Mouse (Mus musculus) embryonic facial prominence, embryonic 11.5 days (tissue): ENCODE data around the gene Rassf4. TPM values are rescaled to one million over a fixed set of nuclear protein-coding genes. Genes with fewer than 3 reads are reported as not detected.
"Not testable (repeated sequence)": the region's sequence is repeated elsewhere in the genome, so short reads cannot be mapped to it uniquely, and the experiment has no call there.

Experiments used
- ATAC-seq: fragments of 200-750 bp; cut with Nextera tagmentation; replicated peaks from 2 replicates; pipeline ENCODE4 v1.8.0; 2017; ENCODE audit warnings: low read depth; ENCODE audit not compliant: insufficient number of reproducible peaks, low FRiP score, low TSS enrichment
- DNase-seq: peaks from one replicate; pipeline ENCODE4 v3.0.0-alpha.2; 2015; ENCODE audit warnings: low spot score
- H3K27ac ChIP-seq: fragments of 300-500 bp; sonication (generic); replicated peaks from 2 replicates; pipeline ENCODE4 v1.5.1; 2014; ENCODE audit warnings: mild to moderate bottlenecking, low read depth, low read length, control low read depth
- H3K27me3 ChIP-seq: fragments of 300-500 bp; sonication (generic); 2 replicates; pipeline ENCODE4 v1.6.1; 2014; ENCODE audit warnings: mild to moderate bottlenecking, low read length, moderate library complexity, mixed read lengths; ENCODE audit not compliant: control insufficient read depth, insufficient read depth
- H3K36me3 ChIP-seq: fragments of 300-500 bp; sonication (generic); replicated peaks from 2 replicates; pipeline ENCODE4 v1.6.1; 2014; ENCODE audit warnings: low read depth, mild to moderate bottlenecking, low read length, moderate library complexity, mixed read lengths; ENCODE audit not compliant: control insufficient read depth, insufficient read depth
- H3K4me1 ChIP-seq: fragments of 300-500 bp; sonication (generic); 2 replicates; pipeline ENCODE4 v1.6.1; 2014; ENCODE audit warnings: low read length, mixed read lengths; ENCODE audit not compliant: control insufficient read depth, insufficient read depth
- H3K4me2 ChIP-seq: fragments of 300-500 bp; sonication (generic); 2 replicates; pipeline ENCODE4 v1.6.1; 2014; ENCODE audit warnings: low read depth, mild to moderate bottlenecking, control low read depth, low read length, moderate library complexity
- H3K4me3 ChIP-seq: fragments of 300-500 bp; sonication (generic); 2 replicates; pipeline ENCODE4 v1.5.1; 2014; ENCODE audit warnings: low read depth, low read length, control low read depth
- H3K9ac ChIP-seq: fragments of 300-500 bp; sonication (generic); replicated peaks from 2 replicates; pipeline ENCODE4 v1.6.1; 2014; ENCODE audit warnings: mild to moderate bottlenecking, control low read depth, low read length
- H3K9me3 ChIP-seq: fragments of 300-500 bp; sonication (generic); replicated peaks from 2 replicates; pipeline ENCODE4 v1.6.1; 2016; ENCODE audit warnings: mild to moderate bottlenecking, low read length, inconsistent platforms, mixed read lengths; ENCODE audit not compliant: control insufficient read depth
- WGBS: fragments of 180-500 bp; shearing (Covaris S2); extraction: QIAGEN DNeasy Blood & Tissue Kit; methylation state at CpG from one replicate; pipeline ENCODE4 v1.1.7; 2014; 5-methylcytosine and 5-hydroxymethylcytosine counted together
- polyA plus RNA-seq: library from polyadenylated mRNA; unstranded; fragments of >200 nt; fragmentation: Nextera tagmentation; extraction: Ambion mirVana; gene quantifications from 2 replicates; pipeline ENCODE4 v1.2.1, GENCODE M21; 2014

Gene Rassf4
- polyA plus RNA-seq, 1 experiment from 2014 or later, result 15.3 TPM

GRCm38 (mm10) chr6:116632129-116632528, 41.6 kb downstream of the Rassf4 start:
- Histone ChIP-seq H3K36me3 (no peaks in the 10 kb centered on the region), H3K4me1 (no peaks in the 10 kb centered on the region), H3K4me2 (no peak overlapping the region), H3K9ac (no peak overlapping the region), H3K4me3 (no peak overlapping the region), H3K9me3 (no peaks in the 10 kb centered on the region), H3K27ac (no peak overlapping the region), H3K27me3 (no peaks in the 10 kb centered on the region)
- DNase-seq, result peak; percentile 77
- 50% methylated on average over 1 of the region's 1 CpGs for WGBS
- no peak for ATAC-seq

- ATAC-seq (no peak), DNase-seq (no peak)
These were observed 44.0 kb downstream of the Rassf4 start for GRCm38 (mm10) chr6:116629766-116630165.

GRCm38 (mm10) chr6:116628539-116629171, 45.1 kb downstream of the Rassf4 start, which contains the start of gene Zfp422:
Gene Zfp422, minus strand, starts transcription at chr6:116628999.
- H3K27ac ChIP-seq, result peak within 1 kb of the TSS; percentile 82
- WGBS, result under 1% methylated on average over 30 of the region's 56 CpGs
- H3K36me3 ChIP-seq, result no peaks in the 10 kb centered on the region; the same call in 1 of the 2 replicates
- DNase-seq (peak; percentile 89), ATAC-seq (peak; percentile 92)
- H3K27me3 ChIP-seq, result no peaks in the 10 kb centered on the region
- peak within 1 kb of the TSS; percentile 98 for H3K9ac ChIP-seq
- H3K4me3 ChIP-seq, result peak within 1 kb of the TSS; percentile 82
- no peaks in the 10 kb centered on the region for H3K9me3 ChIP-seq
- no peaks in the 10 kb centered on the region for H3K4me1 ChIP-seq
- peak within 1 kb of the TSS; percentile 57 for H3K4me2 ChIP-seq

More at GRCm38 (mm10) chr6:116629766-116630165, 44.0 kb downstream of the Rassf4 start:
- H3K4me2 ChIP-seq, result no peak overlapping the region
- no peak overlapping the region for H3K9ac ChIP-seq
- H3K36me3 ChIP-seq, result no peaks in the 10 kb centered on the region; the same call in 1 of the 2 replicates
- H3K4me3 ChIP-seq, result no peak overlapping the region
- no peak overlapping the region for H3K27ac ChIP-seq
- no peaks in the 10 kb centered on the region for H3K9me3 ChIP-seq
- 89% methylated on average over 10 of the region's 10 CpGs for WGBS
- no peaks in the 10 kb centered on the region for H3K4me1 ChIP-seq
- no peaks in the 10 kb centered on the region for H3K27me3 ChIP-seq

- DNase-seq, result no peak
- WGBS, result 19% methylated on average over 9 of the region's 9 CpGs
These were observed 45.7 kb downstream of the Rassf4 start for GRCm38 (mm10) chr6:116628095-116628494.

GRCm38 (mm10) chr6:116626417-116626816, 47.3 kb downstream of the Rassf4 start:
- DNase-seq, ATAC-seq: not testable (repeated sequence)

More at GRCm38 (mm10) chr6:116628095-116628494, 45.7 kb downstream of the Rassf4 start:
- ATAC-seq, result no peak
- Histone ChIP-seq H3K4me1 (no peaks in the 10 kb centered on the region), H3K27me3 (no peaks in the 10 kb centered on the region), H3K9ac (peak overlapping the region; percentile 98), H3K9me3 (no peaks in the 10 kb centered on the region), H3K4me3 (peak overlapping the region; percentile 82), H3K36me3 (no peaks in the 10 kb centered on the region; the same call in 1 of the 2 replicates), H3K4me2 (peak overlapping the region; percentile 57), H3K27ac (0 out of 2 replicates have a peak overlapping the region, but pooled peaks have one; percentile 82)

GRCm38 (mm10) chr6:116621318-116622023, 52.3 kb downstream of the Rassf4 start:
- no peak for DNase-seq
- WGBS, result 51% methylated on average over 8 of the region's 8 CpGs

More at GRCm38 (mm10) chr6:116626417-116626816, 47.3 kb downstream of the Rassf4 start:
- not testable (repeated sequence) for H3K4me2 ChIP-seq, H3K27me3 ChIP-seq, H3K9me3 ChIP-seq, H3K4me3 ChIP-seq, H3K27ac ChIP-seq, H3K9ac ChIP-seq, H3K36me3 ChIP-seq, H3K4me1 ChIP-seq
- 93% methylated on average over 9 of the region's 9 CpGs for WGBS

GRCm38 (mm10) chr6:116618073-116618472, 55.7 kb downstream of the Rassf4 start:
- ATAC-seq (no peak), DNase-seq (no peak)
- Histone ChIP-seq H3K4me1 (no peaks in the 10 kb centered on the region), H3K4me2 (no peak overlapping the region), H3K9ac (no peak overlapping the region), H3K9me3 (no peaks in the 10 kb centered on the region), H3K36me3 (no peaks in the 10 kb centered on the region), H3K27ac (no peak overlapping the region), H3K4me3 (no peak overlapping the region), H3K27me3 (no peaks in the 10 kb centered on the region)

More at GRCm38 (mm10) chr6:116621318-116622023, 52.3 kb downstream of the Rassf4 start:
- Histone ChIP-seq H3K9ac (no peak overlapping the region), H3K27ac (no peak overlapping the region), H3K4me2 (no peak overlapping the region), H3K36me3 (no peaks in the 10 kb centered on the region; the same call in 1 of the 2 replicates), H3K9me3 (no peaks in the 10 kb centered on the region), H3K4me3 (no peak overlapping the region), H3K4me1 (no peaks in the 10 kb centered on the region), H3K27me3 (no peaks in the 10 kb centered on the region)
- no peak for ATAC-seq

GRCm38 (mm10) chr6:116615719-116616118, 58.0 kb downstream of the Rassf4 start:
- Histone ChIP-seq H3K27me3 (no peaks in the 10 kb centered on the region), H3K9ac (no peak overlapping the region), H3K36me3 (no peaks in the 10 kb centered on the region), H3K4me2 (no peak overlapping the region), H3K4me1 (no peaks in the 10 kb centered on the region), H3K9me3 (no peaks in the 10 kb centered on the region), H3K27ac (no peak overlapping the region), H3K4me3 (no peak overlapping the region)
- DNase-seq, result no peak
- no peak for ATAC-seq
- WGBS, result 93% methylated on average over 2 of the region's 2 CpGs
